Mouse (Mus musculus) limb, embryonic 10.5 days (tissue): ENCODE data around the gene Nap1l3. TPM values are rescaled to one million over a fixed set of nuclear protein-coding genes. Genes with fewer than 3 reads are reported as not detected.

Experiments used
- DNase-seq: peaks from one replicate; pipeline ENCODE4 v3.0.0-alpha.2; 2017; ENCODE audit warnings: low spot score
- H3K27ac ChIP-seq: fragments of 300-500 bp; sonication (generic); 2 replicates; pipeline ENCODE4 v1.5.1; 2016; ENCODE audit warnings: mild to moderate bottlenecking
- H3K27me3 ChIP-seq: fragments of 300-500 bp; sonication (generic); 2 replicates; pipeline ENCODE4 v1.6.1; 2016; ENCODE audit warnings: low read depth, mild to moderate bottlenecking; ENCODE audit not compliant: poor library complexity, severe bottlenecking
- H3K36me3 ChIP-seq: fragments of 300-500 bp; sonication (generic); 2 replicates; pipeline ENCODE4 v1.6.1; 2016; ENCODE audit warnings: mild to moderate bottlenecking, moderate library complexity
- H3K4me1 ChIP-seq: fragments of 300-500 bp; sonication (generic); 2 replicates; pipeline ENCODE4 v1.6.1; 2016
- H3K4me3 ChIP-seq: fragments of 300-500 bp; sonication (generic); 2 replicates; pipeline ENCODE4 v1.5.1; 2016; ENCODE audit warnings: mild to moderate bottlenecking, moderate library complexity
- H3K9me3 ChIP-seq: fragments of 300-500 bp; sonication (generic); replicated peaks from 2 replicates; pipeline ENCODE4 v1.6.1; 2016; ENCODE audit warnings: mild to moderate bottlenecking
- WGBS: fragments of 180-500 bp; shearing (Covaris S2); methylation state at CpG from one replicate; pipeline ENCODE4 v1.1.7; 2016; 5-methylcytosine and 5-hydroxymethylcytosine counted together
- polyA plus RNA-seq: library from polyadenylated mRNA; unstranded; fragments of >200 nt; fragmentation: Nextera tagmentation; extraction: Ambion mirVana; gene quantifications from 2 replicates; pipeline ENCODE4 v1.2.1, GENCODE M21; 2016

Nap1l3 gene
- polyA plus RNA-seq = 3.2 and 4.1 TPM in 2 replicates

DNA sequence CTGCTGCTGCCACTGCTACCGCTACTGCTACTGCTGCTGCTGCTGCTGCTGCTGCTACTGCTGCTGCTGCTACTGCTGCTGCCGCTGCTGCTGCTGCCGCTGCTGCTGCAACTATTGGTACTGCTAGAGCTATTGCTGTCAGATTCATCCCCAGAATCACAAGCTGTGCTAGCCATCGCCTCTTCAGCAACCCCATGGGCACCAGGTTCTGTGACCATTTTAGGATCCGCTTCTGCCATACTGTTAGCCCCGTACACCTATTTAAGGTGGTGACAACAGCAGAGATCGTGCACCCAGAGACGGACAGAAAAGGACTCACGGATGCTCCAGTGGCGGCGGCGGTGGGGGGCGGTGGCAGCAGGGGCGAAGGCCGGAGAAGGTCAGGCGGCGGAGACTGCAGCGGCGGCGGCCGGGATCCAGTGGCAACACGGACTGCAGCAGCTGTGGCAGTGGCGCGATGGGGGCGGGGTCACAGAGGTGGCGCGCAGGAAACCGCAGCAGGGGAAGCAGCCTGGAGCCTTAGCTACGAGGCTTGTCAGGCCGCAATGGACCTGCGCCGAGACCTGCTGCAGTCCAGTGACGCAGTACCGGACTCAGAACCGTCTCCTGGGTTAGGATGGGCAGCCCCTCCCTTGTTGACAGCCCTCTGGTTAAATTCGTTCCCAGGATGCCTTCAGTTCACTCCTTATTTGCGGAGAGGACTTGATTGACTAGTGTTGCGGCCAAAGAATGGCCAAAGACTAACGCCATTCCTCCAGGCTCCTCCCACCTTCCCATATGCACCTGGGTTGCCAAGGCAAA, at the start of gene Nap1l3:
Gene Nap1l3, minus strand, starts transcription at position 621 of the 801 bp plus-strand sequence.
- Histone ChIP-seq H3K27ac (peak within 1 kb of the TSS; percentile 76), H3K9me3 (no peaks in the 10 kb centered on the region), H3K36me3 (no peaks in the 10 kb centered on the region), H3K4me3 (peak within 1 kb of the TSS; percentile 61), H3K4me1 (no peaks in the 10 kb centered on the region), H3K27me3 (0 out of 2 replicates have a peak, but pooled peaks cover 6% of the 10 kb centered on the region)
- DNase-seq = peak; percentile 67
- WGBS = 6% methylated on average over 37 of the region's 39 CpGs

DNA sequence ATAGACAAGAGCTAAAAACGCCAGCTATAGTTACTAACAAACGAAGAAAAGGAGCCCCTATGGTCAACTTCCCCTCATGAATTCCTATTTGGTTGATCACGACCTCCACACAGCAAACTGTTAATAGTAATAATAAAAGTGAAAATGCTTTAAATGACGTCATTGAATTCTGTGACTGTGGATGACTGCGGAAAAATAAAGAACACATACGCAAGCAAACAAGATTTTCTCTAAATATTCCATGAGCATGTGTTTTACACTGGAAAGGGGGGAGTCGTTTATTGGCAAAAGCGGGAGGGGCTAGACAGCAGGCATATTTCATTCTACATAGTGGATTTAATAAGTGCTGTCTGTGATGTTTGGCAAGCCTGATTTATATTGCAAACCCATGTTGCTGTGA, 451 bp upstream of the Nap1l3 start:
- Histone ChIP-seq H3K9me3 (no peaks in the 10 kb centered on the region), H3K4me3 (peak overlapping the region; percentile 61), H3K27ac (no peak overlapping the region), H3K4me1 (no peaks in the 10 kb centered on the region), H3K36me3 (no peaks in the 10 kb centered on the region), H3K27me3 (0 out of 2 replicates have a peak, but pooled peaks cover 6% of the 10 kb centered on the region)
- WGBS = 20% methylated on average over 8 of the region's 8 CpGs
- no peak for DNase-seq
